Mouse (Mus musculus): ENCODE data around the gene Lrrtm1. TPM values are rescaled to one million over a fixed set of nuclear protein-coding genes. Genes with fewer than 3 reads are reported as not detected.

Lrrtm1 gene
- total RNA-seq (2017), result not detected in 3 replicates

GRCm38 (mm10) chr6:77242601-77243406, at the start of gene Lrrtm1:
TSS of gene Lrrtm1 (plus strand) at chr6:77242689.
- ATAC-seq (replicated peaks; ENCODE audit: insufficient number of reproducible peaks, low FRiP score, low TSS enrichment, poor library complexity, severe bottlenecking), result no peak

GRCm38 (mm10) chr6:77196650-77197049, 45.8 kb upstream of the Lrrtm1 start:
- ATAC-seq (replicated peaks; ENCODE audit: insufficient number of reproducible peaks, low FRiP score, low TSS enrichment, poor library complexity, severe bottlenecking), result no peak

- ATAC-seq (replicated peaks; ENCODE audit: insufficient number of reproducible peaks, low FRiP score, low TSS enrichment, poor library complexity, severe bottlenecking), result no peak
Observed at GRCm38 (mm10) chr6:77199375-77199774, 43.1 kb upstream of the Lrrtm1 start.

GRCm38 (mm10) chr6:77209183-77209582, 33.3 kb upstream of the Lrrtm1 start:
- ATAC-seq (replicated peaks; ENCODE audit: insufficient number of reproducible peaks, low FRiP score, low TSS enrichment, poor library complexity, severe bottlenecking), result no peak

- no peak for ATAC-seq (replicated peaks; ENCODE audit: insufficient number of reproducible peaks, low FRiP score, low TSS enrichment, poor library complexity, severe bottlenecking)
Observed at GRCm38 (mm10) chr6:77209929-77210328, 32.6 kb upstream of the Lrrtm1 start.

GRCm38 (mm10) chr6:77213757-77214409, 28.6 kb upstream of the Lrrtm1 start:
- no peak for ATAC-seq (replicated peaks; ENCODE audit: insufficient number of reproducible peaks, low FRiP score, low TSS enrichment, poor library complexity, severe bottlenecking)

- no peak for ATAC-seq (replicated peaks; ENCODE audit: insufficient number of reproducible peaks, low FRiP score, low TSS enrichment, poor library complexity, severe bottlenecking)
Observed at GRCm38 (mm10) chr6:77215322-77215721, 27.2 kb upstream of the Lrrtm1 start.

GRCm38 (mm10) chr6:77218875-77219274, 23.6 kb upstream of the Lrrtm1 start:
- ATAC-seq (replicated peaks; ENCODE audit: insufficient number of reproducible peaks, low FRiP score, low TSS enrichment, poor library complexity, severe bottlenecking), result no peak

GRCm38 (mm10) chr6:77220776-77221175, 21.7 kb upstream of the Lrrtm1 start:
- no peak for ATAC-seq (replicated peaks; ENCODE audit: insufficient number of reproducible peaks, low FRiP score, low TSS enrichment, poor library complexity, severe bottlenecking)

GRCm38 (mm10) chr6:77222849-77223638, 19.4 kb upstream of the Lrrtm1 start:
- no peak for ATAC-seq (replicated peaks; ENCODE audit: insufficient number of reproducible peaks, low FRiP score, low TSS enrichment, poor library complexity, severe bottlenecking)

- no peak for ATAC-seq (replicated peaks; ENCODE audit: insufficient number of reproducible peaks, low FRiP score, low TSS enrichment, poor library complexity, severe bottlenecking)
Observed at GRCm38 (mm10) chr6:77240426-77240825, 2.1 kb upstream of the Lrrtm1 start.

GRCm38 (mm10) chr6:77243541-77244231, 1.2 kb downstream of the Lrrtm1 start:
- ATAC-seq (replicated peaks; ENCODE audit: insufficient number of reproducible peaks, low FRiP score, low TSS enrichment, poor library complexity, severe bottlenecking), result no peak

- no peak for ATAC-seq (replicated peaks; ENCODE audit: insufficient number of reproducible peaks, low FRiP score, low TSS enrichment, poor library complexity, severe bottlenecking)
Observed at GRCm38 (mm10) chr6:77253480-77253879, 11.0 kb downstream of the Lrrtm1 start.

- ATAC-seq (replicated peaks; ENCODE audit: insufficient number of reproducible peaks, low FRiP score, low TSS enrichment, poor library complexity, severe bottlenecking), result no peak
Observed at GRCm38 (mm10) chr6:77256348-77256747, 13.9 kb downstream of the Lrrtm1 start.

GRCm38 (mm10) chr6:77257358-77258105, 15.0 kb downstream of the Lrrtm1 start:
- ATAC-seq (replicated peaks; ENCODE audit: insufficient number of reproducible peaks, low FRiP score, low TSS enrichment, poor library complexity, severe bottlenecking), result no peak

- no peak for ATAC-seq (replicated peaks; ENCODE audit: insufficient number of reproducible peaks, low FRiP score, low TSS enrichment, poor library complexity, severe bottlenecking)
Observed at GRCm38 (mm10) chr6:77265163-77265562, 22.7 kb downstream of the Lrrtm1 start.

- ATAC-seq (replicated peaks; ENCODE audit: insufficient number of reproducible peaks, low FRiP score, low TSS enrichment, poor library complexity, severe bottlenecking), result no peak
Observed at GRCm38 (mm10) chr6:77278794-77279193, 36.3 kb downstream of the Lrrtm1 start.

GRCm38 (mm10) chr6:77286317-77286716, 43.8 kb downstream of the Lrrtm1 start:
- ATAC-seq (replicated peaks; ENCODE audit: insufficient number of reproducible peaks, low FRiP score, low TSS enrichment, poor library complexity, severe bottlenecking), result no peak
